Mouse (Mus musculus): Measurements from ENCODE around the gene Gpr18.

Gpr18 gene

GRCm38 (mm10) chr14:121922731-121923130 lies 7.2 kb upstream of the Gpr18 start:
- DNase-seq (ENCODE audit: low spot score in 2 of 2), result no peak

DNA sequence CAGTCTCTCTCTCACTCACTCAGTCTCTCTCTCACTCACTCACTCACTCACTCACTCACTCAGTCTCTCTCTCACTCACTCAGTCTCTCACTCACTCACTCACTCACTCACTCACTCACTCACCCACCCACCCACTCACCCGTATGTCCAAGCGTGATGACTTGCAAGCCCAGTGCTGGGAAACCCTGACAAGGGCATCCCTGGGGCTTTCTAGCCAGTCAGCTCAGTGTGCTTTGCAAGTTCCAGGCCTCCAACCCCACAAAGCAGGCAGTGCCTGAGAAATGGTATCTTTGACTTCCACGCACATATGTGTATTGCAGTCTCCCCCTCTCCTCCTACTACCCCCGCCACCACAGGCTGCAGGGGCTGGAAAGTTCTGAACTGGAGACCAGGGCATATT lies 6.4 kb upstream of the Gpr18 start:
- DNase-seq (ENCODE audit: low spot score in 2 of 2), result no peak

GRCm38 (mm10) chr14:121920511-121921124 lies 5.0 kb upstream of the Gpr18 start:
- no peak for DNase-seq (ENCODE audit: low spot score in 2 of 2)

- DNase-seq (ENCODE audit: low spot score in 2 of 2), result no peak
These were observed 4.2 kb upstream of the Gpr18 start for GRCm38 (mm10) chr14:121919752-121920151.

DNA sequence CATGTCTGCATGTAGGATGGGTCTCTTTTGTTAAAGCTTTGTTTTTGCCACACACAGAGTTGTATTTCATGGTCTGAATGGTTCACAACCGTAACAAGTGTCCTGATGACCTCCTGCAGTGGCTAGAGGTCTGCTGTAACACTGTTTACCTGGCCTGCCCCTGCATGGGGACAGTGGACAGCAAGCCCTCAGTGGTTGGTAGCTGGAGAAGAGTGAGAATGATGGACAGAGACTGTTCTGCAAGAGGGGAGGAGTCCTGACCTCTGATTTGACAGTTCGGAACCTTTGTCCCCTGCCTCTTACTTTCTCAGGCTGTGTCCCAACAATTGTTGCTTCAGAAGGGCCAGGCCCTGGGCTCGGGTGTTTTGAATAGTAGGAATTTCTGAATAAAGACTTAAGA lies 2.7 kb upstream of the Gpr18 start:
- no peak for DNase-seq (ENCODE audit: low spot score in 2 of 2)

DNA sequence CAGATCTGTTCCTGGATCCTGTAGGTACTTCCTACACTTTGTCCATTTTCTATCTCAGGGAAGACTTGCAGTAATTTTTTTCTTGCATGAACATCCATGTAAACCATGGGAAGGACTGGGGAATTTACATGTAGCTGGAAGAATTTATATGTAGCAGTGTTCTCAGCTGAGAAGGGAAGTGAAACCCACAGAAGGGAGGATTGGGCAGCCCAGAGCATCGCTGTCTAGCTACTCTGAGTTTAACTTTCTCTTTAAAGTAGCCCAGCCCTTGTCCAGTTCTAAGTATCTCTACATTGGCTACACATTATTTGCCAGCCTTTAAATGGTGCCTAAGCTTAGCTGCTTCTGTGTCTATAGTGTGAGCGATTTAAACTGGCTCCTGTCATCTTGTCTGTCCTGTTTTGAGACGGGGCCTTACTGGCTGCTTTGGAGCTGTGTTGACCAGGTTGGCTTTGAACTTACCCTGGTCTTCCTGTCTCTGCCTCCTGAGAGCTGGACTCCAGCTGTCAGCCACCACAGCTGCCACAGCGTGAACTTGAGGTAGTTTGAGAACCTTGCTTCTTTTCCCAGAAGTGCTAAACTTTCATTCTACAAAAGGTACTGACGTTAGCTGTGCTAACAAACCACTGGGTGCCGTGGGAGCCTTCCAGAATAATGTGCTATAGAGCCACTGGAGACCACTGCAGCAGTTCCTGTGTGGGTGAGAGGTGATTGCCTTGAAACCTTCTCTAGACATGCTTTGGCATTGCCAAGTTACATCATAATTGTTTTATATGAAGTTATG lies 922 bp upstream of the Gpr18 start:
- no peak for DNase-seq (ENCODE audit: low spot score in 2 of 2)

DNA sequence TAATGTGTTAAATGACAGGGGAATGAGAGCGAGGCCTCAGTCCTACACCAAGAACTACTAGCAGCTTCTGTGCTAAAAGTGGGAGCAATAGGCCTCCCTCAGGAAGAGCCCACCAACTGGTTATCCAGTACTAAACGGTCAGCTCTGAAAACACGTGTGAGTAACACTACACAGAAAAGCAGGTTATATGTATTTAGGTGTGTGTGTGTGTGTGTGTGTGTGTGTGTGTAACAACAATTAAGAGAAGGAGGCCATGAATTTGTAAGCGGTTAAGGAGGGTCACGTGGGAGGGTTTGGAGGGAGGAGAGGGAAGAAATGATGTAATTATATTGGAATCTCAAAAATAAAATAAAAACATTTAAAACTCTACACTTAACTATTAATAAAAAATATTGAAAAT lies 438 bp downstream of the Gpr18 start:
- no peak for DNase-seq (ENCODE audit: low spot score in 2 of 2)

DNA sequence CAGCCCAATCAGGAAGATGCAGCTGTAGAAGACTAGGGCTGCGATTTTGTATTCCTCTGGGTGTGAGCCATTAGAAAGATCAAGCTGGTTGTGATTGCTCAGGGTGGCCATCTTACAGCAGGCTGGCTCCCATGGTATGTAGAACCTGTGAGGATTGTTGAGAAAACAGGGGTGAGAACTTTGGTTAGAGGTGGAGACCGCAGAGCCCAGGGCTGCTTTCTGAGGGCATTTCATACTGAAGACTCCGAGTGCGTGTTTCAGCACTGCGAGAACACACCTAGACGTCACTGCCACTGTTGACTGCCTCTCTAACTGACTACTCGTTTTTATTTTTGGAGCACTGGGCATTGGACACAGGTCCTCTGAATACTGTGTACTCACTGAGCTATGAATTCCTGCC lies 3.1 kb downstream of the Gpr18 start:
- DNase-seq (ENCODE audit: low spot score in 2 of 2), result no peak

- DNase-seq (ENCODE audit: low spot score in 2 of 2), result no peak
These were observed 5.7 kb downstream of the Gpr18 start for GRCm38 (mm10) chr14:121909868-121910267.

DNA sequence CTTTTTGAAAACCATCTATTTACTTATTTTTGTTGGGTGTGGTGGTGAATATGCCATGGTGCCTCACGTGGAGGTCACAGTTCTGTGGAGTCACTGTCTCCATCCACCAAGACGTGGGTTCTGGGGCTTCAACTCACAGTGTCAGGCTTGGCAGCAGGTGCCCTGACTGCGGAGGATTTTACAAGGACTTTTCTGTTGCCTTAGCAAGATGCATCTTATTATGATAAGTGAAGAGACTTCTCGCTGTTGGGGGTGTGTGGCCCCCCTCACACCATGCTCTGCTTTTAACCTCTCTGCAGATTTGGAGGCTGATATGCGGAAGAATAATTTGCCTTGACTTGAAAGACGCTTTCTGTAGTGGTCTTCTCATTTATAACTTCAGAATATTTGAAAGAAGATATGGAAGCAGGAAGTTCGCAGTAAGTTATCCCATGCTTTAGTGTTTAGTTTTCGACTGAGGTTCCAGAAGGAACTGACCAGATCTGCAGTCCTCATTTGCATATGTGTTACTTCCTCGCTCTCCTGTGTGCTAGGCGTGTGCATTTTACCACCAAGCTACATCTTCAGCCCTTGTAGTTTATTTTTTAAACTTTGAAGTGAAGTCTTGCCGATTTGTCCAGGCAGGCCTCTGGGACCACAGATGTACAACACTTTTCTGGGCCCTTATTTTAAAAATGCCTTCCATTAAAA lies 8.4 kb downstream of the Gpr18 start:
- no peak for DNase-seq (ENCODE audit: low spot score in 2 of 2)

- no peak for DNase-seq (ENCODE audit: low spot score in 2 of 2)
These were observed 9.1 kb downstream of the Gpr18 start for GRCm38 (mm10) chr14:121906341-121906991.

DNA sequence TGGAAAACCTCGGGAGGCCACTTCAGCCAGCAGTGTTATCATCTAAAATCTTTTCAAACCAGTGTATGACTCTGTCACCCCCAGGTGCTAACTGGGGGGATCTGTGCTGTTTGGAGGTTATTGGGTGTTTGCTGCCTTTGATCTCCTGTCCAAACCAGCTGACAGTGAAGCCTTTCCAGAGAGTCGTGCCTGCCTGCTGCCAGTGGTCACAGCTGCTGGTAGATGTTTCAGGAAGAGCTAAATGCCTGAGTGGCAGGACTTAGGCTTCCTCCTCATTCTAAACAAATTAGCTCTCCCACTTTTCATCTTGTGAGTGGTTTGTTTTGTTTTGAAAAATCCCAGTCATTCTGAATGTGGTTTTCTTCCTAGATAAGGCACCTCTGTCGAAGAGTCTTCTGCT lies 10.8 kb downstream of the Gpr18 start:
- no peak for DNase-seq (ENCODE audit: low spot score in 2 of 2)

GRCm38 (mm10) chr14:121903381-121903876 lies 12.2 kb downstream of the Gpr18 start:
- no peak for DNase-seq (ENCODE audit: low spot score in 2 of 2)

DNA sequence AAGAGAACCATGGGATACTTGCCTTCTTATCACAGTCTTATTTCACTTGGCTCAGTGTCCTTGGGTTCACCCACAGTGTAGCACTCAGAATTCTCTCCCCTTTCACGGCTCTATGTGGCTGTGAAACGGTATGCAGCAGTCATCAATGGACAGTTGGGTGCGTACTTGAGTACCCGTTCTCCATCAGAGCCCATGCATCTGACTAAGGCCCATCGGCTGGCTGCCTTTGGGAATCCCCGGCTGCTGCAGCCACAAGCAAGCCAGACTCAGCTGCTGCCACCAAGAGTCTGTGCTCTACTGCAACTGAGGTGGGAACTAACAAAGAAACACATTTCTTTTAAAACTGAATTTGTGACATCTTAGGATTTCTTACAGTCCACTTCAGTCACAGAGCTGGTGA lies 14.1 kb downstream of the Gpr18 start:
- no peak for DNase-seq (ENCODE audit: low spot score in 2 of 2)

GRCm38 (mm10) chr14:121899071-121899470 lies 16.5 kb downstream of the Gpr18 start:
- no peak for DNase-seq (ENCODE audit: low spot score in 2 of 2)

DNA sequence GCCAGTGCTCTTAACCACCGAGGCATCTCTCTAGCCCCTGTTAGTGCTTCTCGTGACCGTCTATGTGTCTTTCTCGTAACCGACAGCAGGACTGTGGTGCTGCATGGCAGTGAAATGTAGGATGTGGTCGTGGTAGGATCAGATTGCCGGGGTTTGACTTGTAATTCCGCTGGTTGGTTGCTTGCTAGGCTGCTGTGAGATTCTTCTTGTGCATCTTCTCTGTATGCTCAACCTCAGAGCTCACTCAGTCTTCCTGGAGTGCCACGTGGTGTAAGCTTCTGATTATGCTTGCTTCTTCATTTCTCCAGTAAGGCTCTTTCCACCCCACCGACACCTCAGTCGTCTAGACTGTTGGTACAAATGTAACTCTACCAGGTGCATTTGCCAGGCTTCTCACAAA lies 17.1 kb downstream of the Gpr18 start:
- no peak for DNase-seq (ENCODE audit: low spot score in 2 of 2)

GRCm38 (mm10) chr14:121897773-121898172 lies 17.8 kb downstream of the Gpr18 start:
- no peak for DNase-seq (ENCODE audit: low spot score in 2 of 2)

DNA sequence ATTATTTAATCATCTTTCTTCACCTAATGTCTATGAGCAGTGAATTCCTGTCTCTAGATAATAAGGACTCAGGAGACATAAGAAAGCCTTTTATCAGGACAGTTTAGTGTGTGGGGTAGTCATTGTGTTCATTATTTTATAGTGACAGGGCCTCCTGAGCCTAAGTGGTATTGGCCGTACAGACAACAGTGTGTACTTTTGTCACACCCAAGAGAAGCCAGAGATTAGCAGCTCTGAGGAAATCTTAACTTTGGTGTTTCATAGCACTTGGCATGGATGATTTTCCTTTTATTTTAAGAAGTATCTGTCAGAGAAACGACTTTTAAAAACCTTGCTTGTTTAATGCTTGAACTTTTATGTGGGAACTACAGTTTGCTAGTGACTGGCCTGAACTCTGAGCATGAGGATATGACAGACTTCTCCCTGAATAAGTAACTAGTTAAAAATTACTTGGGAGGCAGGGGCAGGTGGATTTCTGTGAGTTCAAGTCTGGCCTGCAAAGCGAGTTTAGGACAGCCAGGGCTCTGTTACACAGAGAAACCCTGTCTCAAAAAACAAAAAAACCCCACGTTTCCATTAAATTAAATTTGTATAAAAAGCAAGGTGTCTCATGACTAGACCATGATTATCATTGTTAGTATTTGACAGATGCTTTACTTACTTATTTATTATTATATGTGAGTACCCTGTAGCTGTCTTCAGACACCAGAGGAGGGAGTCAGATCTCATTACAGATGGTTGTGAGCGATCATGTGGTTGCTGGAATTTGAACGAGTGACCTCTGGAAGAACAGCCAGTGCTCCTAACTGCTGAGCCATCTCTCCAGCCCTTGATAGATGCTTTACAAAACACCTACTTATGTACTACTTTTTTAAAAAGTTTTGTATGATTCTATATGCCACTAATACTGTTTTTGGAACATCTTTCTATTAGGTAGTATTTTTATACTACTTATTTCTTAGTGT lies 19.2 kb downstream of the Gpr18 start:
- no peak for DNase-seq (ENCODE audit: low spot score in 2 of 2)

DNA sequence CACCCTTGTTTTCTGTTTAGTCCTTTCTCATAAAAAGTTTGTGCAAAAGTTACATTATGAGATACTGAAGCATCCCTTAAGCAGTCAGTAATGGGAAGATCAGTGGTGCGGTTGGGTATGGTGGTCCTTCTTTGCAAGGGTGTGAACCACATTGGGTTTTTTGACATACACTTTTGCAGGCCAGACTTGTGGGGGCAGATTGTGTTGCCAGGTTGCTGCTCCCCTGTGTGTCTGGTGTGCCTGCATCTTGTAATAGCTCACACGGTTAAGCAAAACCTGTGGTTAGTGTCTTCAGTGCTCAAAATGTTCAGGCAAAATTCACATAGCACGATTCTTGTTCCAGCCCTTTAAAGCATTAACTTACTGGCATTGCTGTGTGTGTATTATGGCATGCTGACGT lies 20.3 kb downstream of the Gpr18 start:
- no peak for DNase-seq (ENCODE audit: low spot score in 2 of 2)

DNA sequence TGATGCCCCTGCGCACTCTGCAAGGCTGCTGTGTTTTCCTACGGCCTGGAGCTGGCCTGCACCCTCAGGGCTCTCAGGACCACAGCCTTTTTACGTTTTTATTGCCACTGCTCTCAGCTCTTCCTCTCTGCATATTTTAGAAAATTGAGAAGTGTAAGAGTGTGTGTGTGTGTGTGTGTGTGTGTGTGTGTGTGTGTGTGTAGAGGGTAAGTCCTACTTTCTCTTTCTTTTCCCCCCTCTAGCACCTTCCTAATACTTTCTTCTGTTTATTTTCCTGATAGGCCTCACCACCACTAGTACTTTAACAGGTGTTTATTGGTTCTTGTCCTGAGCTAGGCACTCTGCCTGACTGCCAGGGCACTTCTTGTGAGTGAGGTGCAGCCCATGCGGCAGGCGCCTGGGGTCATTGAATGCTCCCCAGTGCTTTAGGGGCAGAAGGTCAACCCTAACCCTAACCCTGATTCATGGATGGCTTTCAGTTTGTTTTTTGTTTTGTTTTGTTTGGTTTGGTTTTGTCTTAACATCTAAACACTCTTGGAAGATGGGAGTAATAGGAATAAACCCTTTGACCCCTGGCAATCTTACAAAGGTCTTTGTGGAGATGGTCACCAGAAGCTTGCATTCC lies 21.0 kb downstream of the Gpr18 start:
- DNase-seq (ENCODE audit: low spot score in 2 of 2), result no peak

DNA sequence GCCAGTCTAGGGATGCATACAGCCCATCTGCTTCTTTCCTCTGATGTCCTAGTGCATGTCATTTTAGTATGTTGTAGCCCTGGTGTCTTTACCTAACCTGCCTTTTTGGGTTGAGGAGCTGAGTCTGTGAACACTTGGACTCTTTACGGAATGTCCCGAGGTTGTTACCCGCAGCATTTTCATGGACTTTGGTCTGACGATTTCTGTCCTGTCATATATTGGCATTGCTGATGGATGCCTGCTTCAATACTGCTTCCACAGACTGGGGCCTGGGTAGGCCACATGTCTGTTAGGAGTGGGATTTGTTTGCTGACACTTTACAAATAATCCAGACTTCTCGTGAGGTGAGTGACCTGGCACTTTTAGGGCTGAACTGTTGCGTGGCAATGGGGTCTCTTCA lies 21.8 kb downstream of the Gpr18 start:
- DNase-seq (ENCODE audit: low spot score in 2 of 2), result no peak

Measured in frontal cortex, postnatal 25 days (tissue).